Mouse (Mus musculus) ES-E14 (cell line): Measurements from ENCODE around the gene Tnip1.

Experiments used
- HCFC1 ChIP-seq: IDR thresholded peaks from 2 replicates; pipeline ENCODE4 v1.6.1; 2012; ENCODE audit warnings: low read length, inconsistent platforms, borderline replicate concordance; ENCODE audit not compliant: insufficient read depth
- MAFK ChIP-seq: IDR thresholded peaks from 2 replicates; pipeline ENCODE4 v1.6.1; 2014; ENCODE audit warnings: mild to moderate bottlenecking, low read depth, low read length, inconsistent platforms; ENCODE audit not compliant: insufficient read depth
- ZC3H11A ChIP-seq: IDR thresholded peaks from 2 replicates; pipeline ENCODE4 v1.6.1; 2012; ENCODE audit warnings: low read depth, mild to moderate bottlenecking, inconsistent platforms, low read length, borderline replicate concordance
- ZNF384 ChIP-seq: IDR thresholded peaks from 2 replicates; pipeline ENCODE4 v1.6.1; 2012; ENCODE audit warnings: low read depth, low read length, inconsistent platforms

DNA sequence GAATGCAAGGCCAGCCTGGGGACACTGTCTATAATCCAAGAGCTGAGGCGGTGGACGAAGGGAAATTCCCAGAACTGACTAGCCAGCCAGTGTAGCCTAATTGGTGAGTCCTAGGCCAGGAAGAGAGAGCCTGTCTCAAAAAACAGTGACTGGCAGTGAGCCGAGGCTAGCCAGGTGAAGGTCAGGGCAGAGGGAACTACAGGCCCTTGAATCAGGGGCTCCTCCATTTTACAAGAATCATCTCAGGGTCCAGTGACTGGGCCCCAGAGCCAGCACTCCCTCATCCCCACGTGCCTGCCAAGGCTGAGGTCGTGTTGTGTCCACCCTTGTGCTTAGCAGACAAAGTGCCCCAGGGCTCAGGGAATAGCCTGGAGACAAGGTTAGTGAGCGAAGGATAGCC is 12.0 kb downstream of the Tnip1 start:
- no peak for TF ChIP-seq ZC3H11A
- TF ChIP-seq ZNF384: no peak
- no peak for TF ChIP-seq HCFC1
- TF ChIP-seq MAFK: no peak
